Mouse (Mus musculus) brain, embryonic 14.5 days (tissue): Measurements from ENCODE around the gene Mcts1. TPM values are rescaled to one million over a fixed set of nuclear protein-coding genes. Genes with fewer than 3 reads are reported as not detected.

Experiments
- DNase-seq: peaks from one replicate; pipeline ENCODE4 v3.0.0-alpha.2; 2011; ENCODE audit warnings: low read depth
- CTCF ChIP-seq: fragments of 200-500 bp; IDR thresholded peaks from 2 replicates; pipeline ENCODE4 v1.5.1; 2012; ENCODE audit warnings: inconsistent platforms, mild to moderate bottlenecking, moderate library complexity, borderline replicate concordance; ENCODE audit not compliant: insufficient read depth, insufficient read length; ENCODE audit errors: extremely low read depth
- POLR2A ChIP-seq: fragments of 200-500 bp; IDR thresholded peaks from 2 replicates; pipeline ENCODE4 v1.6.1; 2012; ENCODE audit warnings: mild to moderate bottlenecking, inconsistent platforms, borderline replicate concordance; ENCODE audit not compliant: poor library complexity, insufficient read depth, insufficient read length, severe bottlenecking; ENCODE audit errors: extremely low read depth
- polyA plus RNA-seq: library from polyadenylated mRNA; depleted of rRNA; stranded (reverse); fragments of >200 nt; gene quantifications from 2 replicates; pipeline ENCODE4 v1.2.3, GENCODE M21; 2012; rRNA removed

The Mcts1 gene
- 89.9 and 97.5 TPM in 2 replicates for polyA plus RNA-seq

DNA sequence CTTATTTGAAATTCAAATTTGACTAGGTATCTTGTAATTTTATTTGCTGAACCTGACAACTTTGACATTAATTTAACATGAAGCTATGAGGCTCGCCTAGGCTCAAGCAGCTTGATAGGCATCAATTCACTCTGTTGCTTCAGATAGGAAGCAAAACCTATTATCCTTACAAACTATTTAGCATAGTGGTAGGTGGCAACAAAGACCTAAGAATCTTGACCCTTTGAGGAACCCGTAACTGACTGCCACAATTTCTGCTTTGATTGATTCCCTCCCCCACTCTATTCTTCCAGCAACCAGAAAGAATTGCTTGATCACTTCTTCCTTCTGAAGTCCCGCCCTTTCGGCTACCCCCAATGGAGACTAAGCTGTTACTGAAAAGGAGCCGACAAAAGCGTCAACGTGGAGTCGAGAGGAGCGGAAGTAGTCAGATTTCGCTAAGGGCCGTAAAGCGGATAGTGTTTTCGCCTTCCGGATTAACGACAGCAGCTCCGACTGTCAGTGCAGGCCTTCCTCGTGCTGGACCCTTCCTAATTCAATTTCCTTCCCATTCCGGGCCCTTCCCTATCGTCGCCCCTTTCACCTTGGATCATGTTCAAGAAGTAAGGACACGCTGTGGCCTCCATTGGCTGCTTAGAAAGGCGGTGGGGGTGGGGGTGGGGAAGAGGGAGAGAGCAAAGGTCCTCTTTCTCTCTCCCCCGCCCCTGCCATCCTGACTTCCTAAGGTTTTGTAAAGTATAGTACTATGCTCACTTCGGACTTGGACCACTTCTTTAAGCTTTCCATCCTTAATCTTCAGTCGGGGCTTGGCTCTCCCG lies at the start of gene Mcts1:
Gene Mcts1 (plus strand): TSS at position 402 of the 818 bp plus-strand sequence.
- peak; percentile 97 for DNase-seq
- TF ChIP-seq CTCF (no peak), POLR2A (no peak)

- TF ChIP-seq CTCF (no peak), POLR2A (no peak)
- DNase-seq, result no peak
Measured at GRCm38 (mm10) chrX:38553255-38553654, 47.1 kb upstream of the Mcts1 start.

- TF ChIP-seq POLR2A (no peak), CTCF (no peak)
- no peak for DNase-seq
Measured at GRCm38 (mm10) chrX:38563941-38564541, 36.3 kb upstream of the Mcts1 start.

DNA sequence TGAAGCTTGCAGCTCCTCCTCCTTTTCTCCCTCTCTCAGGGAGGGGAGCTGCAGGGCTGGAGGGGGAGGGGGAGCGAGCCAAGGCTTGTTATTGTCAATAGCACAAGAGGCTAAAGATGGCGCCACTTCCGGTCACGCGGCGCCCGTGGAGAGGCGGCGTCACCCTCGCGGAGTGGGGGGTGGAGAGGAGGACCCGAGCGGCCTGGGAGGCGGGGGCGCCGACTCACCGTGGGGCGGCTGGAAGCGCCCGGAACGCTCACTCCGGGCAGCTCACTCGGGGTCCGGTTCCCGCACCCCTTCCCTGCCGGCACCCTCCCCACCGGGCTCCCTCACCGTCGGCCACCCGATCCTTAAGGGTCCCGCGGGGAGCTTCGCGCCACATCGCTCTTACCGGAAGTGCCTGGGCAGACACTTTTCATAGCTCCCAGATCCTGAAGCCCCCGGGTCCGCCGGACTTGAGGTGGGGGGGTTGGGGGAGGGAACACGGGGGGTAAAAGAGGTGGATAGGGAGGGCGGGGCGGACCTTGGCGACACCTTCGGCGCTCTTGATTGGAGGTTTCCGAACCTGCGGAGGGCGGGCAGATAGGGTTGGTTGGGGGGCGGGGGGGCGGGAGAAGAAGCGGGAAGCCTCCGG lies 35.7 kb upstream of the Mcts1 start:
- peak; percentile 96 for DNase-seq
- no peak for TF ChIP-seq CTCF
- TF ChIP-seq POLR2A, result peak; percentile 40

- DNase-seq, result no peak
- TF ChIP-seq POLR2A, result no peak
- TF ChIP-seq CTCF, result no peak
Measured at GRCm38 (mm10) chrX:38565176-38565542, 35.2 kb upstream of the Mcts1 start.

- DNase-seq, result no peak
- TF ChIP-seq CTCF (no peak), POLR2A (no peak)
Measured at GRCm38 (mm10) chrX:38566521-38567205, 33.7 kb upstream of the Mcts1 start.

DNA sequence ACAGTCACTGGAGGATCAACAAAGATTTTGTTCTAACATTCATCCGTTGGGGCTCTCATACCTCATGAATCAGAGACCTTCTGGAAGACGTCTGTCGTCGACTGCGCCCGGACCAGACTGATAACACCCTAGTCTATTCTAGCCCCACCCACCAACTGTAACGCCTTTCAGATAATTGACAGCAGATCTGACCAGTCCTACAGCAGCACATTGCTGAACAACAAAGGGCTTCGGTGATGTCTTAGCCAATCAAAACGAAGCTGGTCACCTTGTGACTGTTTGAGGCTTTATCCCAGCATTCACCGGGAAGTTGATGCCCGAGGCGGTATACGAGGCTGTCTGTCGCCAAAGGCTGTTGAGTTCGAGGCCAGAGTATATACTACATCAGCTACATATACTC lies 24.3 kb upstream of the Mcts1 start, which contains the start of gene Cul4b:
Gene Cul4b (minus strand): TSS at position 119 of the 400 bp plus-strand sequence.
- no peak for DNase-seq
- TF ChIP-seq CTCF (no peak), POLR2A (no peak)

GRCm38 (mm10) chrX:38581140-38581539 lies 19.2 kb upstream of the Mcts1 start:
- no peak for DNase-seq
- TF ChIP-seq CTCF (no peak), POLR2A (no peak)

DNA sequence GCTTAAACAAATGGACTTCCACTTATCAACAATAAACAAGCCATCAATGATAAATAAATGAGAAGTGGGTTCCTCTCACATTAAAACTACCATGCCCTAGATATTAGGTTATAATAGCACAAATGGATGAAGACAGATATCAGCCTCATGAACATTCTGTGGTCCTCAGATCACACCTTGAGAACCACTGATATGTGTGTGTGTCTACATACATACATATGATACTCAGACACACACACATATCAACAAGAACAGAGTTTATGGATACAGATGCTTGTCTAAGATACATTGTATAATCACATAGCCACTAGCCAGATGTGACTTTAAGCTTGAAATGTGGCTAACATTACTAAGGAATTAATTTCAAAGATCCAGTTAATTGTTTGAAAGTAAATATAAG lies 17.1 kb upstream of the Mcts1 start:
- no peak for TF ChIP-seq POLR2A
- TF ChIP-seq CTCF, result no peak
- DNase-seq, result no peak

DNA sequence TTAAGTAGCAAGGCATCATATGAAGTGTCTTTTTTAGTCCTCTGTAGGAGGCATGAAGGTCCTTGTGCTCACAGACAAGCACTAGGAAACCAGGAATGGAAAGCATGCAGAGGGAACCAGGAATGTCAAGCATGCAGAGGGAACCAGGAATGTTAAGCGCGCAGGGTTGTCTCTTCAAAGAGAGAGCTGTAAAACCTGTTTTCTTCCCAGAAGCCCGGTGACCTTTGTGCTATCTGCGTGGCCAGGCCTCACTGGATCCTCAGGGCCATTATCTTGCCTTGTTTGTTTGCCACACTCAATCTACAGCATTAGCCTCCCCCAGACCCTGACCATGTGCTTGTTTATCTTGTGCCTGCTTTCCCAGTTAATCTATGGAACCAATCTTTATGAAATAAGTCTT lies 10.6 kb upstream of the Mcts1 start:
- TF ChIP-seq POLR2A, result no peak
- no peak for TF ChIP-seq CTCF
- DNase-seq, result no peak

DNA sequence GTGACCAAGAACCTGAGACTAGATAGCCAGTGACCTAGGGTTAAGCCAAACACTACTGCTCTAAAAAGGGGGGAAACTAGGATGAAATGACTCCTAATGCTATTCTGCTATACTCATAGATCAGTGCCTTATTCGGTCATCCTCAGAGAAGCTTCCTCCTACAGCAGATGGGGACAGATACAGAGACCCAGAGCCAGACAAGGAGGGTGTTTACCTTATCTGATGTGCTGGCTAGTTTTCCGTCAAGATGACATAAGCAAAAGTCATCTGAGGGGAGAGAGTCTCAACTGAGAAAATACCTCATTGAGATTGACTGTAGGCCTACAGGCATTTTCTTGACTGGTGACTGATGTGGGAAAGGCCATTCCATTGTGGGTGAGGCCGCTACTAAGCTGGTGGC lies 8.6 kb upstream of the Mcts1 start:
- TF ChIP-seq POLR2A (no peak), CTCF (no peak)
- DNase-seq, result no peak
